Mouse (Mus musculus) MEL (cell line): ENCODE results near the gene Gm20388. TPM values are rescaled to one million over a fixed set of nuclear protein-coding genes. Genes with fewer than 3 reads are reported as not detected.

Experiments used
- DNase-seq: peaks from one replicate; pipeline ENCODE4 v3.0.0; 2011; ENCODE audit warnings: low read depth, low spot score
- H3K27ac ChIP-seq: 2 replicates; pipeline ENCODE4 v1.5.1; 2012; ENCODE audit warnings: low read depth, mild to moderate bottlenecking, control low read depth, low read length, moderate library complexity; ENCODE audit not compliant: control insufficient read depth
- H3K27me3 ChIP-seq, 2 experiments: fragments of 150-350 bp in 1 of 2; sonication (generic) in 1 of 2; 2 replicates each; pipeline ENCODE4 v1.6.1; 2012; ENCODE audit warnings: low read length in 2 of 2, mild to moderate bottlenecking in 2 of 2, improper control_type of control experiment in 1 of 2, moderate library complexity in 1 of 2; ENCODE audit not compliant: insufficient read depth in 2 of 2, control insufficient read depth in 1 of 2
- H3K36me3 ChIP-seq, 2 experiments: 2 replicates each; pipeline ENCODE4 v1.6.1; 2012 to 2014; ENCODE audit warnings: low read length in 2 of 2, improper control_type of control experiment in 1 of 2, inconsistent platforms in 1 of 2, mild to moderate bottlenecking in 1 of 2; ENCODE audit not compliant: insufficient read depth in 2 of 2, control insufficient read depth in 1 of 2
- H3K4me1 ChIP-seq, 2 experiments: fragments of 150-350 bp in 1 of 2; sonication (generic) in 1 of 2; 2 replicates each; pipeline ENCODE4 v1.6.1; 2012; ENCODE audit warnings: low read length in 2 of 2, improper control_type of control experiment in 1 of 2, mild to moderate bottlenecking in 1 of 2; ENCODE audit not compliant: insufficient read depth in 2 of 2, control insufficient read depth in 1 of 2
- H3K4me3 ChIP-seq, 2 experiments: fragments of 150-350 bp in 1 of 2; sonication (generic) in 1 of 2; 2 replicates each; pipeline ENCODE4 v1.5.1; 2012; ENCODE audit warnings: low read depth in 2 of 2, low read length in 2 of 2, mild to moderate bottlenecking in 2 of 2, moderate library complexity in 2 of 2, control low read depth in 1 of 2, improper control_type of control experiment in 1 of 2; ENCODE audit not compliant: control insufficient read depth in 1 of 2, insufficient read depth in 1 of 2
- H3K79me2 ChIP-seq: 2 replicates; pipeline ENCODE4 v1.6.1; 2012; ENCODE audit warnings: mild to moderate bottlenecking, low read length, moderate library complexity; ENCODE audit not compliant: control insufficient read depth, poor library complexity, insufficient read depth
- H3K9ac ChIP-seq: 2 replicates; pipeline ENCODE4 v1.6.1; 2012; ENCODE audit warnings: low read depth, mild to moderate bottlenecking, control low read depth, low read length, moderate library complexity; ENCODE audit not compliant: control insufficient read depth, poor library complexity, severe bottlenecking
- H3K9me3 ChIP-seq: fragments of 150-350 bp; sonication (generic); replicated peaks from 2 replicates; pipeline ENCODE4 v1.6.1; 2012; ENCODE audit warnings: mild to moderate bottlenecking, low read length, improper control_type of control experiment, moderate library complexity; ENCODE audit not compliant: insufficient read depth
- CHD1 ChIP-seq: IDR thresholded peaks from 2 replicates; pipeline ENCODE4 v1.6.1; 2012; ENCODE audit warnings: low read depth, mild to moderate bottlenecking, inconsistent platforms, low read length, improper control_type of control experiment
- E2F4 ChIP-seq: IDR thresholded peaks from 2 replicates; pipeline ENCODE4 v1.6.1; 2011; ENCODE audit warnings: low read depth, low read length, improper control_type of control experiment, borderline replicate concordance
- EP300 ChIP-seq, 2 experiments: IDR thresholded peaks; 2 replicates each; pipeline ENCODE4 v1.6.1; 2011; ENCODE audit warnings: improper control_type of control experiment in 2 of 2, low read length in 2 of 2, low read depth in 1 of 2, mild to moderate bottlenecking in 1 of 2
- ETS1 ChIP-seq: IDR thresholded peaks from 2 replicates; pipeline ENCODE4 v1.6.1; 2012; ENCODE audit warnings: low read depth, mild to moderate bottlenecking, inconsistent platforms, low read length, improper control_type of control experiment, moderate library complexity
- GABPA ChIP-seq: IDR thresholded peaks from 2 replicates; pipeline ENCODE4 v1.6.1; 2012; ENCODE audit warnings: low read depth, mild to moderate bottlenecking, inconsistent platforms, low read length, improper control_type of control experiment, moderate library complexity
- HCFC1 ChIP-seq: IDR thresholded peaks from 2 replicates; pipeline ENCODE4 v1.6.1; 2012; ENCODE audit warnings: low read depth, mild to moderate bottlenecking, inconsistent platforms, low read length, improper control_type of control experiment, moderate library complexity
- KAT2A ChIP-seq: conservative IDR thresholded peaks from 2 replicates; pipeline ENCODE4 v1.6.1; 2012; ENCODE audit warnings: low read depth, low read length, improper control_type of control experiment, inconsistent platforms
- MAFK ChIP-seq: IDR thresholded peaks from 2 replicates; pipeline ENCODE4 v1.6.1; 2011; ENCODE audit warnings: low read depth, mild to moderate bottlenecking, low read length, improper control_type of control experiment, borderline replicate concordance
- MEF2A ChIP-seq: IDR thresholded peaks from 2 replicates; pipeline ENCODE4 v1.6.1; 2014; ENCODE audit warnings: low read depth, mild to moderate bottlenecking, inconsistent platforms, low read length, improper control_type of control experiment; ENCODE audit not compliant: poor library complexity, insufficient replicate concordance, severe bottlenecking; ENCODE audit errors: extremely low read depth
- MYB ChIP-seq: IDR thresholded peaks from 2 replicates; pipeline ENCODE4 v1.6.1; 2011; ENCODE audit warnings: mild to moderate bottlenecking, low read depth, low read length, improper control_type of control experiment
- MYC ChIP-seq: IDR thresholded peaks from 2 replicates; pipeline ENCODE4 v1.6.1; 2011; ENCODE audit warnings: low read depth, mild to moderate bottlenecking, low read length, improper control_type of control experiment, moderate library complexity
- NELFE ChIP-seq: IDR thresholded peaks from 2 replicates; pipeline ENCODE4 v1.6.1; 2011; ENCODE audit warnings: low read depth, low read length, improper control_type of control experiment
- POLR2AphosphoS2 ChIP-seq: IDR thresholded peaks from 2 replicates; pipeline ENCODE4 v1.6.1; 2011; ENCODE audit warnings: low read length, improper control_type of control experiment
- RAD21 ChIP-seq: IDR thresholded peaks from 2 replicates; pipeline ENCODE4 v1.6.1; 2011; ENCODE audit warnings: mild to moderate bottlenecking, low read depth, low read length, improper control_type of control experiment
- RCOR1 ChIP-seq: IDR thresholded peaks from 2 replicates; pipeline ENCODE4 v1.6.1; 2012; ENCODE audit warnings: low read depth, mild to moderate bottlenecking, inconsistent platforms, low read length, improper control_type of control experiment
- SMC3 ChIP-seq: IDR thresholded peaks from 2 replicates; pipeline ENCODE4 v1.6.1; 2011; ENCODE audit warnings: low read depth, low read length, improper control_type of control experiment
- TAL1 ChIP-seq: IDR thresholded peaks from 2 replicates; pipeline ENCODE4 v1.6.1; 2012; ENCODE audit warnings: mild to moderate bottlenecking, inconsistent platforms, low read length, moderate library complexity, mixed read lengths
- TBP ChIP-seq: IDR thresholded peaks from 2 replicates; pipeline ENCODE4 v1.8.0; 2011; ENCODE audit warnings: low read depth, low read length, improper control_type of control experiment
- TCF12 ChIP-seq: IDR thresholded peaks from 2 replicates; pipeline ENCODE4 v1.6.1; 2014; ENCODE audit warnings: low read depth, mild to moderate bottlenecking, inconsistent platforms, low read length, improper control_type of control experiment, moderate library complexity
- USF1 ChIP-seq: IDR thresholded peaks from 2 replicates; pipeline ENCODE4 v1.6.1; 2014; ENCODE audit warnings: low read depth, mild to moderate bottlenecking, inconsistent platforms, low read length, improper control_type of control experiment, moderate library complexity
- polyA plus RNA-seq, 2 experiments: library from polyadenylated mRNA; stranded (reverse) in 1 of 2; unstranded in 1 of 2; fragments of >175 nt in 1 of 2; fragments of >200 nt in 1 of 2; gene quantifications; 2 replicates each; pipeline versions ENCODE4 v1.2.1 to v1.2.4; 2012; ENCODE audit warnings: low replicate concordance in 2 of 2, low read depth in 1 of 2; ENCODE audit not compliant: insufficient read length in 2 of 2, insufficient read depth in 1 of 2, missing spikeins in 1 of 2
- total RNA-seq: library from RNA; depleted of rRNA; stranded (reverse); fragments of 300-350 nt; gene quantifications from 2 replicates; pipeline ENCODE4 v1.2.3, GENCODE M21; 2012

Gene Gm20388
- total and polyA plus RNA-seq, 3 experiments: 11.1 to 17.8 TPM; not detected in 1

GRCm38 (mm10) chr8:121879712-121880111 is 1969.1 kb downstream of the Gm20388 start:
- peaks cover 0 to 26% of the 10 kb centered on the region in 2 experiments; a peak in 3 of 4 replicates for H3K36me3 ChIP-seq
- H3K4me1 ChIP-seq: peaks cover 12 to 23% of the 10 kb centered on the region in 2 experiments
- H3K9me3 ChIP-seq: no peaks in the 10 kb centered on the region
- no peak overlapping the region for H3K4me3 ChIP-seq
- H3K9ac ChIP-seq: no peak overlapping the region
- DNase-seq: no peak
- TF ChIP-seq POLR2AphosphoS2: peak; percentile 82; the same call in 1 of the 2 replicates
- TF ChIP-seq MYC: no peak
- H3K27me3 ChIP-seq: no peaks in the 10 kb centered on the region
- H3K27ac ChIP-seq: no peak overlapping the region
- no peaks in the 10 kb centered on the region for H3K79me2 ChIP-seq

- Histone ChIP-seq H3K79me2 (no peaks in the 10 kb centered on the region), H3K27me3 (no peaks in the 10 kb centered on the region), H3K27ac (no peak overlapping the region), H3K9me3 (no peaks in the 10 kb centered on the region), H3K4me3 (no peak overlapping the region), H3K4me1 (peaks cover 3 to 12% of the 10 kb centered on the region in 2 experiments), H3K36me3 (peaks cover 4 to 15% of the 10 kb centered on the region in 2 experiments; a peak in 3 of 4 replicates), H3K9ac (no peak overlapping the region)
- TF ChIP-seq EP300 (IDR thresholded peaks at IDR 0.05; ENCODE audit: low read depth in 1 of 2, low read length in 2 of 2) (no peak), E2F4 (no peak), CHD1 (no peak), KAT2A (no peak), MEF2A (no peak), RCOR1 (no peak), MAFK (no peak), TBP (no peak), MYB (no peak)
- DNase-seq: no peak
Observed at GRCm38 (mm10) chr8:121880818-121881217, 1970.2 kb downstream of the Gm20388 start.

GRCm38 (mm10) chr8:121881921-121882320 is 1971.3 kb downstream of the Gm20388 start:
- Histone ChIP-seq H3K4me1 (peaks cover 0 to 2% of the 10 kb centered on the region in 2 experiments; a peak in 3 of 4 replicates), H3K79me2 (no peaks in the 10 kb centered on the region), H3K9me3 (no peaks in the 10 kb centered on the region), H3K27me3 (no peaks in the 10 kb centered on the region), H3K9ac (no peak overlapping the region), H3K4me3 (no peak overlapping the region), H3K36me3 (peaks cover 6 to 15% of the 10 kb centered on the region in 2 experiments; a peak in 2 of 4 replicates), H3K27ac (no peak overlapping the region)
- no peak for DNase-seq
- TF ChIP-seq USF1 (no peak), E2F4 (no peak), HCFC1 (no peak), SMC3 (no peak), GABPA (no peak), POLR2AphosphoS2 (no peak), TBP (no peak), RAD21 (no peak), TCF12 (no peak), TAL1 (no peak), EP300 (IDR thresholded peaks at IDR 0.05; ENCODE audit: low read depth in 1 of 2, low read length in 2 of 2) (no peak), ETS1 (no peak), NELFE (no peak), KAT2A (no peak), MEF2A (no peak)
